11 mouse cellular contexts compared by ENCODE assay signal in genomic region chr13:45762278-45762677, GRCm38 (mm10).
DNase-seq lines count a peak whose midpoint lies in the region; ATAC-seq lines count a peak whose summit lies in the region.
"Had no signal": no experiment of that assay in that cellular context is flagged by ENCODE, and none has a peak within 500 bp of the region (broad histone marks: within the 10 kb centered on the region; RNA-seq: fewer than 3 reads in every experiment).

No protein-coding gene starts in this region.

- H3K9me3 ChIP-seq in forebrain, embryonic 16.5 days (ENCODE audit: control insufficient read depth, low read length), result no peaks in the 10 kb centered on the region
- H3K9me3 ChIP-seq: limb, embryonic 12.5 days had no signal

- H3K4me3 ChIP-seq in forebrain, embryonic 16.5 days (replicated peaks; ENCODE audit: low read length), result no peak overlapping the region
- H3K4me3 ChIP-seq: limb, embryonic 12.5 days had no signal

- no peak overlapping the region for H3K4me2 ChIP-seq in forebrain, embryonic 16.5 days (ENCODE audit: low read length)
- H3K4me2 ChIP-seq: limb, embryonic 12.5 days had no signal

- WGBS in forebrain, embryonic 16.5 days, result 64% methylated on average over 7 of the region's 7 CpGs

- H3K4me1 ChIP-seq in forebrain, embryonic 16.5 days (replicated peaks; ENCODE audit: control insufficient read depth, insufficient read depth, low read length), result no peaks in the 10 kb centered on the region

- H3K27ac ChIP-seq in forebrain, embryonic 16.5 days (ENCODE audit: low read length), result no peak overlapping the region
- H3K27ac ChIP-seq: limb, embryonic 12.5 days had no signal

- ATAC-seq in frontal cortex, adult (ENCODE audit: low TSS enrichment), result peak; percentile 47; the same call in 1 of the 2 replicates
- ATAC-seq in megakaryocyte-erythroid progenitor cell, adult 5-6 weeks (replicated peaks; ENCODE audit: low FRiP score, low TSS enrichment, poor library complexity, severe bottlenecking), result no peak
- no peak for ATAC-seq in forebrain, embryonic 16.5 days

- H3K36me3 ChIP-seq in forebrain, embryonic 16.5 days (ENCODE audit: control insufficient read depth, insufficient read depth), result no peaks in the 10 kb centered on the region
- H3K36me3 ChIP-seq: limb, embryonic 12.5 days had no signal

- H3K27me3 ChIP-seq in forebrain, embryonic 16.5 days (replicated peaks; ENCODE audit: control insufficient read depth, insufficient read depth, low read length), result no peaks in the 10 kb centered on the region
- H3K27me3 ChIP-seq: limb, embryonic 12.5 days had no signal

- no peak overlapping the region for H3K9ac ChIP-seq in forebrain, embryonic 16.5 days (replicated peaks; ENCODE audit: low read depth, low read length)
- H3K9ac ChIP-seq: limb, embryonic 12.5 days had no signal

- no peak for DNase-seq in frontal cortex, postnatal 10 days (ENCODE audit: low spot score in 2 of 2)
- DNase-seq in urinary bladder, postnatal 14 days (ENCODE audit: low spot score), result peak; percentile 17
- DNase-seq in urinary bladder, postnatal 4 days (ENCODE audit: low spot score in 2 of 2), result no peak
- peak; percentile 57 for DNase-seq in gastrocnemius, postnatal 10 days
- DNase-seq in B cell, adult 2 months, result no peak
- DNase-seq: kidney, postnatal 25 days; thymus, postnatal 25 days had no signal

Comparison
In these comparisons a context has a peak if more than half of its experiments do, and no peak if none do; other contexts are left out.
1. DNase-seq: peak in urinary bladder, postnatal 14 days (single experiment) and gastrocnemius, postnatal 10 days (single experiment); none in frontal cortex, postnatal 10 days (0 of 2), urinary bladder, postnatal 4 days (0 of 2) and B cell, adult 2 months (0 of 2).